Mouse (Mus musculus): ENCODE results near the gene Rnf115. TPM values are rescaled to one million over a fixed set of nuclear protein-coding genes. Genes with fewer than 3 reads are reported as not detected.
"Not testable (repeated sequence)": the region's sequence is repeated elsewhere in the genome, so short reads cannot be mapped to it uniquely, and the experiment has no call there.

Gene Rnf115
- polyA plus RNA-seq, 1 experiment from 2014 or later: 29.7 TPM

- ATAC-seq (ENCODE audit: low read depth): no peak
- H3K27me3 ChIP-seq: no peaks in the 10 kb centered on the region
- WGBS (ENCODE audit: insufficient replicate concordance): 79% methylated on average over 1 of the region's 1 CpGs
- H3K9ac ChIP-seq: no peak overlapping the region
- H3K4me1 ChIP-seq (replicated peaks): peaks cover 27% of the 10 kb centered on the region
- H3K9me3 ChIP-seq (replicated peaks): no peaks in the 10 kb centered on the region
- DNase-seq: no peak
- H3K36me3 ChIP-seq: no peaks in the 10 kb centered on the region
- H3K4me2 ChIP-seq: no peak overlapping the region
- H3K27ac ChIP-seq: no peak overlapping the region
- no peak overlapping the region for H3K4me3 ChIP-seq (replicated peaks)
These were observed 10.5 kb downstream of the Rnf115 start for GRCm38 (mm10) chr3:96737995-96738394.

GRCm38 (mm10) chr3:96740279-96740678, 12.8 kb downstream of the Rnf115 start:
- DNase-seq; H3K27me3 ChIP-seq; H3K27ac ChIP-seq; H3K9me3 ChIP-seq (replicated peaks); H3K9ac ChIP-seq; H3K36me3 ChIP-seq; ATAC-seq (ENCODE audit: low read depth); H3K4me2 ChIP-seq; H3K4me3 ChIP-seq (replicated peaks): not testable (repeated sequence)
- peaks cover 17% of the 10 kb centered on the region for H3K4me1 ChIP-seq (replicated peaks)

- ATAC-seq (ENCODE audit: low read depth) (no peak), DNase-seq (no peak)
- Histone ChIP-seq H3K9ac (no peak overlapping the region), H3K27me3 (no peaks in the 10 kb centered on the region), H3K4me2 (no peak overlapping the region), H3K4me3 (replicated peaks) (no peak overlapping the region), H3K9me3 (replicated peaks) (no peaks in the 10 kb centered on the region), H3K27ac (no peak overlapping the region), H3K36me3 (no peaks in the 10 kb centered on the region), H3K4me1 (replicated peaks) (peaks cover 6% of the 10 kb centered on the region; the same call in 1 of the 2 replicates)
- 79% methylated on average over 3 of the region's 3 CpGs for WGBS (ENCODE audit: insufficient replicate concordance)
These were observed 16.9 kb downstream of the Rnf115 start for GRCm38 (mm10) chr3:96744348-96744747.

DNA sequence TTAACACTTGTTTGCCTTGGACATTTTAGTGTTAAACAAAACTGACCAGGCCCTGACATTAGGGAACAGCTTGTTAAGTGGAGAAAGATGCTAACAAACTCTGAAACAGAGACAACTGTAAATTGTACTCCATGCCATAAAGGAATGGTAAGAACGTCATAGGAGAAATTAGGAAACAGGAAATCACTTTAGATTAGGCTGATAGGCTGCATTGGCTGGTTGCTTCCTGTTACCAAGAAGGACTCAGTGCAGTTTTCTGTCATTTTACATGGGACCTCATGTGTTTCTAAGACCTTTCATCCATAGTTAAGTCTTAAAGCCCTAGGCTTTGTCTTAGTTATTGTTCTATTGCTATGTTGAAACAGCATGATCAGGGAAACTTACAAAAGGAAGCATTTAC, 19.4 kb downstream of the Rnf115 start:
- DNase-seq (no peak), ATAC-seq (ENCODE audit: low read depth) (no peak)
- Histone ChIP-seq H3K9me3 (replicated peaks) (no peaks in the 10 kb centered on the region), H3K36me3 (no peaks in the 10 kb centered on the region), H3K27me3 (no peaks in the 10 kb centered on the region), H3K4me2 (no peak overlapping the region), H3K4me1 (replicated peaks) (peaks cover 6% of the 10 kb centered on the region; the same call in 1 of the 2 replicates), H3K9ac (no peak overlapping the region), H3K27ac (no peak overlapping the region), H3K4me3 (replicated peaks) (no peak overlapping the region)
- WGBS (ENCODE audit: insufficient replicate concordance): 19% methylated on average over 1 of the region's 1 CpGs

DNA sequence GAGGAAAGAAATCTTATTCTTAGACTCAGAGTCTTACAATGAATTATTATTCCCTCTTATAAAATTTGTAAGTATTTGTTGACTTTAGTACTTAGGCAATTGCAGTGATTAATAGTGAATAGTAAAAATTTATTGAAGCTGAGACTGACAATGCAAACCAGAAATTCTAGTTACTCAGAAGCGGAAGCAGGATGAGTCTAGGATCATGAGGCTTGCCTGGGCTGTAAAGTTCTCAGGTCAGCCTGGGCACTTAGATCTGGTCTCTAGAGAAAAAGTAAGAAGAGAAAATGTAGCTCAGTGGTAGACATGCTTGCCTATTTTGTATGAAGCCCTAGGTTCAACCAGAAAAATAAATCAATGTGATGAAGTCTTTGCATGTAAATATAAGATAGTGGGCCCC, 28.5 kb downstream of the Rnf115 start:
- H3K27ac ChIP-seq: no peak overlapping the region
- no peak overlapping the region for H3K9ac ChIP-seq
- no peak overlapping the region for H3K4me2 ChIP-seq
- H3K4me1 ChIP-seq (replicated peaks): peaks cover 5% of the 10 kb centered on the region
- no peaks in the 10 kb centered on the region for H3K9me3 ChIP-seq (replicated peaks)
- no peaks in the 10 kb centered on the region for H3K27me3 ChIP-seq
- DNase-seq (no peak), ATAC-seq (ENCODE audit: low read depth) (no peak)
- H3K36me3 ChIP-seq: peaks cover 10% of the 10 kb centered on the region; the same call in 1 of the 2 replicates
- 93% methylated on average over 1 of the region's 1 CpGs for WGBS (ENCODE audit: insufficient replicate concordance)
- no peak overlapping the region for H3K4me3 ChIP-seq (replicated peaks)

DNA sequence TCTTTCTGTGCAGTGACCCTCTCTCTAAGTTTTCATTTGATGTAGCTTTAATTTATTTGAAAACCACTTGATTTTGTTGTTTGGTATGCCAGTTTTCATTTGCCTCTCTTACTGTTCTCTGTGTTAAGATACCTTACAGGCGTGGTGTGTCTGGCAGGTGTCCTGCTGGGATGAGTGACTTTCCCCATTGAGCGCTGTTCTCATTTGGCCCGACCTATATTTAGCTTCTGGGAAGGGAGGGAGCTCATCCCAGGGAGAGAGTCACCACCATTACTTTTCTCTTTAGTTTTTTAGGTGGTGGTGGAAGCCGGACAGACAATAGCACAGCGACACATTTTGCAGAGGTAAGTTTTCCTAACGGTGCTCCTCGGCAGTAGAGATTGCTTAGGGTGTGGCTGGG, 30.2 kb downstream of the Rnf115 start:
- H3K4me2 ChIP-seq: no peak overlapping the region
- H3K4me1 ChIP-seq (replicated peaks): peaks cover 5% of the 10 kb centered on the region
- DNase-seq: no peak
- H3K9ac ChIP-seq: no peak overlapping the region
- no peaks in the 10 kb centered on the region for H3K27me3 ChIP-seq
- 61% methylated on average over 7 of the region's 7 CpGs for whole genome bisulfite sequencing (ENCODE audit: insufficient replicate concordance)
- peaks cover 10% of the 10 kb centered on the region; the same call in 1 of the 2 replicates for H3K36me3 ChIP-seq
- no peak overlapping the region for H3K27ac ChIP-seq
- H3K9me3 ChIP-seq (replicated peaks): no peaks in the 10 kb centered on the region
- no peak for ATAC-seq (ENCODE audit: low read depth)
- H3K4me3 ChIP-seq (replicated peaks): no peak overlapping the region

DNA sequence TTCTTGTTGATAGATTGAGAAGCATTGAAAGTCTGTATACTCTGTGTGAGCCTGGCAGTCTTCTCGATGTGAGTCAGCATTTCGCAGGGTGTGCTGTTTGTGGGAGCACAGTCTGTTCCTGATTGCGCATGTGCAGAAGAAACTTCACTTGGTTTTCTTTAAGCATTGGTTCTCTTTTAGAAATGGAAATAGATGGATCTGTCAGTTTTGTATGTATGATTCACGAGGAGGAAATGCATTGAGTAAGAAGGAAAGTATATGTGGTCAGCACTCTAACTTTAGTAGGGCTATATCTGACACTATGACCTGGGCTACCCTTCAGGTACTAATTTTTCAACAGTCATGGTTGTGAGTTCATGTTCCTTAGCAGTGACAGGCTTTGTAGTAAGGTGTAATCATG, 32.2 kb downstream of the Rnf115 start:
- Histone ChIP-seq H3K4me3 (replicated peaks) (no peak overlapping the region), H3K27ac (no peak overlapping the region), H3K9ac (no peak overlapping the region), H3K4me1 (replicated peaks) (peaks cover 12% of the 10 kb centered on the region), H3K27me3 (no peaks in the 10 kb centered on the region), H3K36me3 (peaks cover 10% of the 10 kb centered on the region; the same call in 1 of the 2 replicates), H3K4me2 (no peak overlapping the region), H3K9me3 (replicated peaks) (no peaks in the 10 kb centered on the region)
- DNase-seq (no peak), ATAC-seq (ENCODE audit: low read depth) (0 out of 2 replicates have a peak, but pooled peaks have one; percentile 36)
- 67% methylated on average over 4 of the region's 4 CpGs for WGBS (ENCODE audit: insufficient replicate concordance)

DNA sequence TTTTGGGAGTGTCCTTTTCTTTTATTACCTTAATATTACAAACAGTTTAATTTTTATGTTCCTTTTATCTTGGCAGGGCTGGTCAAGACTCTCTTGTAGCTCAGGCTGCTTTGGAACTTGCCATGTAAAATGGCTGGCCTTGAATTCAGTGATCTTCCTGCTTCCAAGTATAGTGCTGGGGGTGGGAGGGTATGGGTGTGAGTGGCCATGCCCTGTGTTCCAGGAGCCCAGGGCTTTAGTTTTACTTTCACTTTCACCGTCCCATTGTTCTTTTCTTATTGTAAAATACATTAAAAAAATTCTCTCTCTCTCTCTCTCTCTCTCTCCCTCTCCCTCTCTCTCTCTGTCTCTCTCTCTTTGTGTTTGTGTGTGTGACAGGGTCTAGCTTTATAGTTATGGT, 37.1 kb downstream of the Rnf115 start:
- 61% methylated on average over 1 of the region's 1 CpGs for WGBS (ENCODE audit: insufficient replicate concordance)
- DNase-seq: no peak
- Histone ChIP-seq H3K9me3 (replicated peaks) (no peaks in the 10 kb centered on the region), H3K9ac (no peak overlapping the region), H3K36me3 (0 out of 2 replicates have a peak, but pooled peaks cover 4% of the 10 kb centered on the region), H3K4me2 (peak overlapping the region; percentile 29), H3K27me3 (no peaks in the 10 kb centered on the region), H3K4me1 (replicated peaks) (peaks cover 10% of the 10 kb centered on the region; the same call in 1 of the 2 replicates), H3K27ac (no peak overlapping the region), H3K4me3 (replicated peaks) (no peak overlapping the region)
- no peak for ATAC-seq (ENCODE audit: low read depth)

DNA sequence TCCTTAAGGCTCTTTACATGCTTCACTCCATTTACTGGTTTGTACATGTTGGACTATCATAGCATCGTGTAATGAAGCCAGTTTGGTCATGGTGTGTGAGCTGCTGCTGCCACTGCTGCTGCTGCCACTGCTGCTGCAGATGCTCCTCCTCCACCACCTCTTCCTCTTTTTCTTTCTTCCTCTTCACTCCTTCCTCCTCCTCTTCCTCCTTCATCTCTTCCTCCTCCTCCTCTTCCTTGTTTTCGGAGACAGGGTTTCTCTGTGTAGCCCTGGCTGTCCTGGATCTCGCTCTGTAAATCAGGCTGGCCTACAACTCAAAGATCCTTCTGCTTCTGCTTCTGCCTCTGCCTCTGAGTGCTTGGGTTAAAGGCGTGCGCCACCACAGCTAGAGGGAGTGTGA, 42.5 kb downstream of the Rnf115 start:
- DNase-seq (no peak), ATAC-seq (ENCODE audit: low read depth) (no peak)
- peaks cover 15% of the 10 kb centered on the region for H3K4me1 ChIP-seq (replicated peaks)
- no peaks in the 10 kb centered on the region for H3K27me3 ChIP-seq
- H3K9ac ChIP-seq: no peak overlapping the region
- 53% methylated on average over 5 of the region's 5 CpGs for WGBS (ENCODE audit: insufficient replicate concordance)
- H3K4me2 ChIP-seq: no peak overlapping the region
- H3K4me3 ChIP-seq (replicated peaks): no peak overlapping the region
- no peaks in the 10 kb centered on the region for H3K9me3 ChIP-seq (replicated peaks)
- no peaks in the 10 kb centered on the region for H3K36me3 ChIP-seq
- no peak overlapping the region for H3K27ac ChIP-seq

DNA sequence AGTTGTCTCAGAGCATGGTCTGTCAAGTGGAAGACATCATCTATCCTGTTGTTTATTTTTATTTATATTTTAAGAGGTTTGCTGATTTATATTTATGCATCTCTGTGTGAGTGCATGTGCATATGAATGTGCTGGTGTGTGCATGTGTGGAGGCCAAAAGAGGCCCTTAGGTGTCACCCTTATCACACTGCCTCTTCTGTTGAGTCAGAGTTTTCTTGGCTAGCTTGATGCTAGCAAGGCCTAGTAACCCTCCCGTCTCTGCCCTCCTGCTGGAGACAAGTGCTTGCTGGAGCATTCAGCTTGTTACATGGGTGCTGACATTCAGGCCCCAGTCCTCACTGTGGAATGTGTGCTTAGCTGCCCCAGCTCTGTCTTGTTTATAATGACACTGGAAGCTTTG, 45.5 kb downstream of the Rnf115 start:
- Histone ChIP-seq H3K27me3 (no peaks in the 10 kb centered on the region), H3K27ac (no peak overlapping the region), H3K4me2 (no peak overlapping the region), H3K4me3 (replicated peaks) (no peak overlapping the region), H3K4me1 (replicated peaks) (peaks cover 12% of the 10 kb centered on the region), H3K9ac (no peak overlapping the region; the same call in 1 of the 2 replicates), H3K36me3 (no peaks in the 10 kb centered on the region), H3K9me3 (replicated peaks) (no peaks in the 10 kb centered on the region)
- 20% methylated on average over 1 of the region's 1 CpGs for WGBS (ENCODE audit: insufficient replicate concordance)
- DNase-seq (no peak), ATAC-seq (ENCODE audit: low read depth) (no peak)

GRCm38 (mm10) chr3:96777120-96777519, 49.7 kb downstream of the Rnf115 start:
- Histone ChIP-seq H3K27me3 (no peaks in the 10 kb centered on the region), H3K27ac (peak overlapping the region; percentile 64), H3K4me3 (replicated peaks) (no peak overlapping the region), H3K9me3 (replicated peaks) (no peaks in the 10 kb centered on the region), H3K9ac (no peak overlapping the region), H3K4me1 (replicated peaks) (peaks cover 9% of the 10 kb centered on the region), H3K36me3 (no peaks in the 10 kb centered on the region), H3K4me2 (no peak overlapping the region)
- ATAC-seq (ENCODE audit: low read depth) (peak; percentile 68), DNase-seq (no peak)
- WGBS (ENCODE audit: insufficient replicate concordance): 60% methylated on average over 3 of the region's 3 CpGs

DNA sequence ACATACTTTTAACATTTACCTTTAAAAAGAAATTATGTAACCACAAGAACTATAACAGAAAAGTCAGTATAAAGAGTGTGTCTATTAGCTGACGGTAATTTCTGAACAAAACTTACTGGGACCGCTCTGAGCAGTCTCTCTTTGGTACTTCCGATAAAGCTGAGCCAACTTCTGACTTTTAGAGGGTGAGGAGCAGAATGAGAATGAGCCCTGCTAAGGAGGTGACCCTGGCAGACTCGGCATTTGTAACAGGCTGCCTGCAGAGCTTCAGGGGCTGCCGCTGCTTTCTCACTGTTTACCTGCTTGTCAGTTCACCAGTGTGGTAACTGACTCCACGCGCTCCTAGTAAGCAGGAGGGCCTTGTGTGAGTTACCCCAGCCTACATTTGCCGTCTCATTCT, 54.8 kb downstream of the Rnf115 start:
- H3K4me2 ChIP-seq: no peak overlapping the region
- no peak overlapping the region; the same call in 1 of the 2 replicates for H3K27ac ChIP-seq
- H3K36me3 ChIP-seq: peaks cover 23% of the 10 kb centered on the region
- WGBS (ENCODE audit: insufficient replicate concordance): 77% methylated on average over 8 of the region's 8 CpGs
- H3K9me3 ChIP-seq (replicated peaks): no peaks in the 10 kb centered on the region
- no peak overlapping the region for H3K9ac ChIP-seq
- no peak overlapping the region for H3K4me3 ChIP-seq (replicated peaks)
- DNase-seq (no peak), ATAC-seq (ENCODE audit: low read depth) (no peak)
- no peaks in the 10 kb centered on the region for H3K27me3 ChIP-seq
- H3K4me1 ChIP-seq (replicated peaks): peaks cover 3% of the 10 kb centered on the region
